ENCODE assay signal across 8 mouse cellular contexts in genomic region chr2:74451578-74451977, GRCm38 (mm10).
DNase-seq lines count a peak whose midpoint lies in the region; ATAC-seq and TF ChIP-seq lines count a peak whose summit lies in the region.

No protein-coding gene starts in this region.

- H3K9ac ChIP-seq in heart, embryonic 12.5 days: no peak overlapping the region
- H3K9ac ChIP-seq in forebrain, embryonic 12.5 days: 0 out of 2 replicates have a peak overlapping the region, but pooled peaks have one; percentile 13
- no peak overlapping the region for H3K9ac ChIP-seq in kidney, postnatal 0 days (ENCODE audit: low read depth, low read length)
- H3K9ac ChIP-seq in midbrain, embryonic 14.5 days (replicated peaks; ENCODE audit: low read length): no peak overlapping the region

- no peak overlapping the region for H3K27ac ChIP-seq in heart, embryonic 12.5 days (ENCODE audit: poor library complexity, severe bottlenecking)
- peak overlapping the region; percentile 50 for H3K27ac ChIP-seq in forebrain, embryonic 12.5 days
- H3K27ac ChIP-seq in kidney, postnatal 0 days: no peak overlapping the region
- H3K27ac ChIP-seq in midbrain, embryonic 14.5 days (replicated peaks; ENCODE audit: low read depth, low read length): peak overlapping the region; percentile 72

- TF ChIP-seq CTCF in kidney, postnatal 0 days (IDR thresholded peaks at IDR 0.05; ENCODE audit: low read depth): no peak

- H3K36me3 ChIP-seq in heart, embryonic 12.5 days: no peaks in the 10 kb centered on the region
- H3K36me3 ChIP-seq in forebrain, embryonic 12.5 days (replicated peaks): no peaks in the 10 kb centered on the region
- no peaks in the 10 kb centered on the region for H3K36me3 ChIP-seq in kidney, postnatal 0 days (ENCODE audit: insufficient read depth, low read length)
- no peaks in the 10 kb centered on the region for H3K36me3 ChIP-seq in midbrain, embryonic 14.5 days (ENCODE audit: control insufficient read depth, insufficient read depth, low read length)

- no peak overlapping the region for H3K4me3 ChIP-seq in heart, embryonic 12.5 days
- no peak overlapping the region for H3K4me3 ChIP-seq in forebrain, embryonic 12.5 days (replicated peaks)
- no peak overlapping the region for H3K4me3 ChIP-seq in kidney, postnatal 0 days (replicated peaks; ENCODE audit: low read depth, low read length)
- no peak overlapping the region for H3K4me3 ChIP-seq in midbrain, embryonic 14.5 days (replicated peaks; ENCODE audit: low read depth, low read length)

- no peaks in the 10 kb centered on the region for H3K9me3 ChIP-seq in heart, embryonic 12.5 days (replicated peaks)
- no peaks in the 10 kb centered on the region for H3K9me3 ChIP-seq in forebrain, embryonic 12.5 days
- no peaks in the 10 kb centered on the region for H3K9me3 ChIP-seq in kidney, postnatal 0 days (replicated peaks; ENCODE audit: low read length)
- no peaks in the 10 kb centered on the region for H3K9me3 ChIP-seq in midbrain, embryonic 14.5 days (ENCODE audit: control insufficient read depth, low read length)

- H3K4me2 ChIP-seq in heart, embryonic 12.5 days: no peak overlapping the region
- H3K4me2 ChIP-seq in forebrain, embryonic 12.5 days: peak overlapping the region; percentile 31
- H3K4me2 ChIP-seq in kidney, postnatal 0 days (ENCODE audit: low read length): no peak overlapping the region
- H3K4me2 ChIP-seq in midbrain, embryonic 14.5 days (ENCODE audit: low read length): peak overlapping the region; percentile 39

- H3K27me3 ChIP-seq in heart, embryonic 12.5 days (replicated peaks): no peaks in the 10 kb centered on the region
- H3K27me3 ChIP-seq in forebrain, embryonic 12.5 days: peaks cover 56% of the 10 kb centered on the region
- H3K27me3 ChIP-seq in kidney, postnatal 0 days (ENCODE audit: insufficient read depth, low read length): no peaks in the 10 kb centered on the region
- H3K27me3 ChIP-seq in midbrain, embryonic 14.5 days (ENCODE audit: control insufficient read depth, insufficient read depth, low read length): peaks cover 4% of the 10 kb centered on the region; the same call in 1 of the 2 replicates

- H3K4me1 ChIP-seq in heart, embryonic 12.5 days (replicated peaks): no peaks in the 10 kb centered on the region
- peaks cover 30% of the 10 kb centered on the region for H3K4me1 ChIP-seq in forebrain, embryonic 12.5 days
- H3K4me1 ChIP-seq in kidney, postnatal 0 days (replicated peaks; ENCODE audit: insufficient read depth, low read length): no peaks in the 10 kb centered on the region
- H3K4me1 ChIP-seq in midbrain, embryonic 14.5 days (ENCODE audit: control insufficient read depth, insufficient read depth, low read length): peaks cover 31% of the 10 kb centered on the region

- peak; percentile 93 for DNase-seq in heart, adult 11 months
- peak; percentile 70 for DNase-seq in kidney, postnatal 0 days (ENCODE audit: low spot score)
- peak; percentile 69 for DNase-seq in midbrain, embryonic 14.5 days
- no peak for DNase-seq in cerebellum, postnatal 25 days
- no peak for DNase-seq in T-cell, adult 2 months (ENCODE audit: low spot score)

- no peak for ATAC-seq in heart, embryonic 12.5 days (ENCODE audit: insufficient number of reproducible peaks, low FRiP score)
- peak; percentile 58; the same call in 1 of the 2 replicates for ATAC-seq in forebrain, embryonic 12.5 days (ENCODE audit: low FRiP score)
- no peak for ATAC-seq in kidney, postnatal 0 days (replicated peaks; ENCODE audit: low FRiP score, low read depth)
- ATAC-seq in midbrain, embryonic 14.5 days (ENCODE audit: low FRiP score, low TSS enrichment): no peak
- no peak for ATAC-seq in megakaryocyte-erythroid progenitor cell, adult 5-6 weeks (replicated peaks; ENCODE audit: low FRiP score, low TSS enrichment, poor library complexity, severe bottlenecking)

- WGBS in heart, embryonic 12.5 days: 56% methylated on average over 6 of the region's 6 CpGs
- WGBS in forebrain, embryonic 12.5 days: 7% methylated on average over 6 of the region's 6 CpGs
- WGBS in kidney, postnatal 0 days: 22% methylated on average over 6 of the region's 6 CpGs
- WGBS in midbrain, embryonic 14.5 days: 20% methylated on average over 6 of the region's 6 CpGs

Comparison
In these comparisons a context has a peak if more than half of its experiments do, and no peak if none do; other contexts are left out.
1. DNase-seq: peak in heart, adult 11 months (single experiment), kidney, postnatal 0 days (single experiment) and midbrain, embryonic 14.5 days (single experiment); none in cerebellum, postnatal 25 days (0 of 2) and T-cell, adult 2 months (single experiment).
2. H3K27ac ChIP-seq: peak in forebrain, embryonic 12.5 days (single experiment) and midbrain, embryonic 14.5 days (single experiment); none in heart, embryonic 12.5 days (single experiment) and kidney, postnatal 0 days (single experiment).
3. H3K4me2 ChIP-seq: peak in forebrain, embryonic 12.5 days (single experiment) and midbrain, embryonic 14.5 days (single experiment); none in heart, embryonic 12.5 days (single experiment) and kidney, postnatal 0 days (single experiment).